In the genomic region with DNA sequence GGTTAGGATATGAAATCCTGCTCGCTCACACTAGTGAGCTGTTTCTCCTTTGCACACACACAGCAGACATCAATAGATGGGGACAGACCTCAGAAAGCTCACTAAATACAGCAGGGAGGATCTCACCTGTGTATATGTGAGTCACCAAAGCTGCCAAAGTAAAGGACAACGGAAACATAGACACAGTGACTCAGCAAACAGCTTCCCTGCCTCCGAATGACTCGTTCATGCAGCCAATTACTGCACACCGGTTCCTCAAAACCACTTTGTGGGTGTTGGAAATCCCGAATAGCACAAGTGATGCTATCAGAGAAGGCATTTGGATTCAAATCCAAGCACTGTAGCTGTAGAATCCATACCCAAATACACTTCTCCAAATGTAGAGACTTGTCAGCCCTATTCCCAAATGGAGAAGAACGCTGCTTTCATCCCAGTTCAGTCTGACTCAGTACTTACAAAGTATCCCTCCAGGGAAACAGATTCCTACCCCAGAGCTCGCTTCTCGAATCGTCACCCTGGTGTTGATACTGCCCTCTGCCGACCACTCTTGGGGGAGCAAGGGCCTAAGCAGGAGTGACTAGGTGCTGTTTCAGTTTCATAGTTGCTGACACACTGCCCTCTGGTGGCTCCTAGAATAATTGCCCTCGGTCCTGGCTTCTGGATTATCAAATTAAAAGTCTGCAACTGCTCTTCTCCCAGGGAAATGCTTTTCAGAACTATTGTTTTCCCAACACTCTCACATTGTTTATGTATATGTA, we compare ENCODE assay signal across 8 mouse cellular contexts.
DNase-seq lines count a peak whose midpoint lies in the region; ATAC-seq and TF ChIP-seq lines count a peak whose summit lies in the region.

No protein-coding gene starts in this region.

- H3K36me3 ChIP-seq in liver, embryonic 12.5 days = no peaks in the 10 kb centered on the region
- H3K36me3 ChIP-seq in intestine, embryonic 15.5 days = no peaks in the 10 kb centered on the region
- H3K36me3 ChIP-seq in midbrain, embryonic 14.5 days (ENCODE audit: control insufficient read depth, insufficient read depth, low read length) = no peaks in the 10 kb centered on the region

- no peak overlapping the region for H3K4me2 ChIP-seq in liver, embryonic 12.5 days
- no peak overlapping the region for H3K4me2 ChIP-seq in intestine, embryonic 15.5 days (replicated peaks)
- no peak overlapping the region for H3K4me2 ChIP-seq in midbrain, embryonic 14.5 days (ENCODE audit: low read length)

- TF ChIP-seq POLR2A in cortical plate, adult 2 months (IDR thresholded peaks at IDR 0.05; ENCODE audit: extremely low read depth, insufficient read depth, low read length) = no peak

- H3K9me3 ChIP-seq in liver, embryonic 12.5 days (replicated peaks) = no peaks in the 10 kb centered on the region
- H3K9me3 ChIP-seq in intestine, embryonic 15.5 days = no peaks in the 10 kb centered on the region
- H3K9me3 ChIP-seq in midbrain, embryonic 14.5 days (ENCODE audit: control insufficient read depth, low read length) = no peaks in the 10 kb centered on the region

- no peak overlapping the region for H3K9ac ChIP-seq in liver, embryonic 12.5 days
- no peak overlapping the region for H3K9ac ChIP-seq in intestine, embryonic 15.5 days
- H3K9ac ChIP-seq in midbrain, embryonic 14.5 days (replicated peaks; ENCODE audit: low read length) = no peak overlapping the region

- no peak overlapping the region for H3K27ac ChIP-seq in liver, embryonic 12.5 days
- H3K27ac ChIP-seq in cortical plate, adult 2 months (ENCODE audit: insufficient read depth, low read length) = no peak overlapping the region
- H3K27ac ChIP-seq in intestine, embryonic 15.5 days = no peak overlapping the region
- H3K27ac ChIP-seq in midbrain, embryonic 14.5 days (replicated peaks; ENCODE audit: low read depth, low read length) = no peak overlapping the region

- ATAC-seq in liver, embryonic 12.5 days = no peak; the same call in 1 of the 2 replicates
- ATAC-seq in intestine, embryonic 15.5 days = peak; percentile 82
- ATAC-seq in midbrain, embryonic 14.5 days (ENCODE audit: low FRiP score, low TSS enrichment) = peak; percentile 43; the same call in 1 of the 2 replicates

- 26% methylated on average over 12 of the region's 12 CpGs for WGBS in liver, embryonic 12.5 days (ENCODE audit: insufficient replicate concordance)
- WGBS in intestine, embryonic 15.5 days = 40% methylated on average over 12 of the region's 12 CpGs
- 50% methylated on average over 12 of the region's 12 CpGs for WGBS in midbrain, embryonic 14.5 days

- H3K4me1 ChIP-seq in liver, embryonic 12.5 days = no peaks in the 10 kb centered on the region
- no peaks in the 10 kb centered on the region for H3K4me1 ChIP-seq in cortical plate, adult 2 months (ENCODE audit: control insufficient read depth, insufficient read depth, low read length)
- H3K4me1 ChIP-seq in intestine, embryonic 15.5 days (replicated peaks) = no peaks in the 10 kb centered on the region
- H3K4me1 ChIP-seq in midbrain, embryonic 14.5 days (ENCODE audit: control insufficient read depth, insufficient read depth, low read length) = no peaks in the 10 kb centered on the region

- TF ChIP-seq CTCF in cortical plate, adult 2 months (IDR thresholded peaks at IDR 0.05; ENCODE audit: extremely low read depth, insufficient read depth, low read length) = peak; percentile 99

- DNase-seq in liver = peak; percentile 82
- DNase-seq in gastrocnemius, postnatal 25 days = peak; percentile 84
- DNase-seq in left cerebral cortex, postnatal 10 days (ENCODE audit: extremely low spot score in 1 of 2, low spot score in 2 of 2) = peak; percentile 90 to 93
- DNase-seq in midbrain, embryonic 14.5 days = peak; percentile 86
- peak; percentile 51 to 86 for DNase-seq in spleen, postnatal 10 days (ENCODE audit: low spot score in 2 of 2)

- H3K27me3 ChIP-seq in liver, embryonic 12.5 days (replicated peaks) = no peaks in the 10 kb centered on the region
- no peaks in the 10 kb centered on the region for H3K27me3 ChIP-seq in intestine, embryonic 15.5 days (replicated peaks)
- H3K27me3 ChIP-seq in midbrain, embryonic 14.5 days (ENCODE audit: control insufficient read depth, insufficient read depth, low read length) = no peaks in the 10 kb centered on the region

- intact Hi-C loops in left cerebral cortex, postnatal 10 days (cut with DNase I) = loop anchor here (5.0 to 10.0 kb wide), 4 partner anchors 87 to 409 kb away; no protein-coding TSS in a partner anchor

- H3K4me3 ChIP-seq in liver, embryonic 12.5 days = no peak overlapping the region
- no peak overlapping the region for H3K4me3 ChIP-seq in cortical plate, adult 2 months (ENCODE audit: insufficient read depth, low read length)
- no peak overlapping the region for H3K4me3 ChIP-seq in intestine, embryonic 15.5 days (replicated peaks)
- no peak overlapping the region for H3K4me3 ChIP-seq in midbrain, embryonic 14.5 days (replicated peaks; ENCODE audit: low read depth, low read length)
